Mouse (Mus musculus) kidney, adult 2 months (tissue): ENCODE data around the gene Lrp4.

Experiments used
- CTCF ChIP-seq: fragments of 200-500 bp; conservative IDR thresholded peaks from 2 replicates; pipeline ENCODE4 v1.5.1; 2011; ENCODE audit warnings: low read depth, mild to moderate bottlenecking, control low read depth, low read length, moderate library complexity, mixed read lengths; ENCODE audit not compliant: insufficient read depth, insufficient read length
- POLR2A ChIP-seq: fragments of 200-500 bp; IDR thresholded peaks from one replicate; pipeline ENCODE4 v1.6.1; 2011; ENCODE audit warnings: low read depth, low read length, control low read depth

DNA sequence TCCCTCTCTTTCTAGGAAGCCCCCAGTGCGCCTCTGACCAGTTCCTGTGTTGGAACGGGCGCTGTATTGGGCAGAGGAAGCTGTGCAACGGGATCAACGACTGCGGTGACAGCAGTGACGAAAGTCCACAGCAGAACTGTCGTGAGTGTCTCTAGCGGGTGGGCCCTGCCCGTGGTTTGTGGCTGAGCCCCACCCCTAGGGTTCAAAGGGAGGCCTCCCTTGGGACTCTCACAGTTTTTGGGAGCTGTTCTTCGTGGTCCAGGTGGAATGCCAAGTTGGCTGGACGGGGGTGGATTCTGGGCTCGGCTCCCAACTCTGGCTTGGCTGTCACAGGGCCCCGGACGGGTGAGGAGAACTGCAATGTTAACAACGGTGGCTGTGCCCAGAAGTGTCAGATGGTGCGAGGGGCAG lies 18.9 kb downstream of the Lrp4 start:
- no peak for TF ChIP-seq CTCF
- TF ChIP-seq POLR2A = no peak
